Mouse (Mus musculus) NIH3T3 (cell line): ENCODE measurements around the gene Plscr5.

ENCODE experiments used
- DNase-seq: peaks from one replicate; pipeline ENCODE4 v3.0.0-alpha.2; 2012; ENCODE audit warnings: low read depth

Gene Plscr5

GRCm38 (mm10) chr9:92226795-92227194, 34.1 kb downstream of the Plscr5 start:
- no peak for DNase-seq

DNA sequence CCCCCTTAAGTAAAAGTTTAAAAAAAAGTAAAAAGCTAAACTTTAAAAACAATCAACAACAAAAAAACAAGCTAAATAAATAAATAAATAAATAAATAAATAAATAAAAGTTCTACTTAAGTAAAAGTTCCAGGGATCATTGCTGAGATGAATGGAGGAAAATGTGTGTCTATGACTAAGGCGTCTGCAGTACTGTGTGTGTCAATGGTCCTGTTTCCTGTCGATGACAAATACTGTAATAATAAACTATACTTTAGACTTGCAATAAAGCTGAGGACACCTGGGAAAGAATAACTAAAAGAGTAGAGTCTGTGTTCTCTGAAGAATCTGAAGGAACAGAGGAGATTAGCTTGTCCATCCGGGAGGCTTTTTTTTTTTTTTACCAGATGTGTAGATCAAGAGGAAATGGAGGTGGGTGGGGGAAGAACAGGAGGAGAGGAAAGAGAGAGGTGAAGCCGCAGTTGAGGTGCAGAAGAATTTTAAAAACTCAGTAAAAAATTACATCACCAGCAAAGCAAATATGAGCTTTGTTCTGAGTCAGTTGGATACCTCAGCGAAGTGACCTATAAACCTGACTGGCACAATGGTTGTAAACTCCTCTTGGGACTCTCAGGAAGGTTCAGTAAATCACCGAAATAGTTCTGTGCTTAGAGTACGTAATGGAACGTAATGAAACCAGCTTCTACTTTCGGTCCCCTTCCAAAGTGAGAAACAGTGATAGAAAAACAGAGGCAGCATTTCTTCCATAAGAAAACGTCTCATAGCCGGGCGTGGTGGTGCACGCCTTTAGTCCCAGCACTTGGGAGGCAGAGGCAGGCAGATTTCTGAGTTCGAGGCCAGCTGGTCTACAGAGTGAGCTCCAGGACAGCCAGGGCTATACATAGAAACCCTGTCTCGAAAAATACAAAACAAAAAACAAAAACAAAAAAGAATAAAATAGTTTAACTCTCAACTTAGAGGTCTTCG, 36.4 kb downstream of the Plscr5 start:
- DNase-seq, result no peak

- DNase-seq, result no peak
Observed at GRCm38 (mm10) chr9:92229833-92230205, 37.1 kb downstream of the Plscr5 start.

- no peak for DNase-seq
Observed at GRCm38 (mm10) chr9:92234901-92235458, 42.2 kb downstream of the Plscr5 start.

GRCm38 (mm10) chr9:92248773-92249446, 56.2 kb downstream of the Plscr5 start:
- DNase-seq, result no peak

GRCm38 (mm10) chr9:92249447-92249852, 56.7 kb downstream of the Plscr5 start, which contains the start of gene Plscr1:
Gene Plscr1, plus strand, starts transcription at chr9:92249750.
- peak; percentile 37 for DNase-seq

DNA sequence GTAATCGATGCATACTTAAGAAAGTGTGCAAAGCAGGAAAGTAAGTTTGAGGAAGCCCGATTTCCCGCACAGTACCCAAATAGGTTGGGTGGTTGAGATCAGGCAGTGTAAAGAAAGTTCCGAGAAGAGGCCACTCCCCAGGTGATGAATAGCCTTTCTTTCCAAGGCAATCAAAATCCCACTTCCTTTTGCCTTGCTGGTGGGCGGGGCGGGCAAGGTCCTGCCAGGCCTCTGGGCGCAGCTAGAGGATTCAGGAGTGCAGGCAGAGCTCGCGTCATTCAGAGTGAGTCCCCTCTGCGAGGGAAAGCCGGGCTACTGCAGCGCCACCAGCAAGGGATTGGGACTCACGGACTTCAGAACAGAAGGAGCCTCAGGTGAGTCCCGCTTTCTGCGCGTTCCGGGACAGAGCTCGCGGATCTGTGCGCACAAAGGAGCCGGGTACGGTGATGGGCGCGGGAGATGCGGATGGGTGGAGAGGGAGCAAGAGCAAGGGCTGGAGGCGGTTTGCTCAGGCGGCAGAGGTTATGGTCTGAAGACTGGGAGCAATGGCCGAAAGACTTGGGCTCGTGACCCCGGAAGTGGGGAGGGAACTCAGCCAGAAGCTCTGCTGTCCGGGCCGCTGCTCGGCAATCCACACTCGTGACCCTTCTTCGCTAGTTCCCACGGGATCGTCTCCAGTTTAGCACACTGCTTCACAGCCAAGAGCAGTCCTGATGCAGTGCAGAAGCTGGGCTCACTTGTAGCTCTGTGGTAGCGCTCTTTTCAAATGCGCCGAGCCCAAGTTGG, 57.4 kb downstream of the Plscr5 start:
- peak; percentile 83 for DNase-seq

DNA sequence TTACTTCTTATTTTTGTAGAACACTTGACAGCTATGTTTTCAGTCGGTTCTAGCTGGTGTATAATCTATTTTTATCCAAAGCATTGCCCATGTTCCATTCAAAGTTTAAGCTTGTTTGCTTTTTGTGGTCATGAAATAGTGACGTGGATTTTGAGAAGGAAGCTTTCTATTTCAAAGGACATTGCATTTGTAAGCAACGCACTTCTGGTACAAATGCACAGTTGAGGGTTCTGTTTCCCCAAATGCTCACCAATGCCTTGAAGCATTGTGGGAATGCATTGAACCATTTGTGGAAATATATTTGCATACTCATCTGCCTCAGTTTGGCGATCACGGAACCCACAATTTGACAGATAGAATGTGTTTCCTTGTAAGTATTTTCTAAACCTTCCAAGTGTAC, 60.0 kb downstream of the Plscr5 start:
- no peak for DNase-seq

DNA sequence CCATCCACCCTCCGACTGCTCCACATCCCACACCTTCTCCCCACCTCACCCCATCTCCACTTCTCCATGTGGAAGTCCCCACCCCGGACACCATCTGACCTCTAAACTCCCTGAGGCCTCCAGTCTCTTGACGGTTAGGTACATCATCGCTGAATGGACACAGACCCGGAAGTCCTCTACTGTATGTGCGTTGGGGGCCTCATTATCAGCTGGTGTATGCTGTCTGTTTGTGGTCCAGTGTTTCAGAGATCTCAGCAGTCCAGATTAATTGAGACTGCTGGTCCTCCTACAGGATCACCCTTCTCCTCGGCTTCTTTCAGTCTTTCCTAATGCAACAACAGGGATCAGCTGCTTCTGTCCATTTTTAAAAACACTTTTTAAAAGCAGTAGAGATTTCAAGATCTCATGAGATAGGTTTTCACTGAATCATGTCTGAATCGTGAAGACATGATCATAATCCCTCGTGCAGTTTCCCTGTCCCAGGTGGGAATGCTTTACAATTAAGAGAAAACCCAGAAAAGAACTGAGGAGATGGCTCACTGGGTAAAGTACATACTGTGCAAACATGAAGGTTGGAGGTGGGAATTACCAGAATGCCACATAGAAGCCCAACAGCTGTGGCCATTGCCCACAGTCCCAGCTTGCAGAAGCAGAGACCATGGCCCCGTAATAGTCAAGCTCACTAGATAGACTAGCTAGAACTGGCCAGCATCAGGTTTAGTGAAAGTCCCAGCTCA, 61.0 kb downstream of the Plscr5 start:
- DNase-seq, result no peak
